Mouse (Mus musculus) fat pad, adult 2 months (tissue): ENCODE data around the gene Sumf1.

Experiments
- DNase-seq: peaks from one replicate; pipeline ENCODE4 v3.0.0-alpha.2; 2011; ENCODE audit warnings: low read depth, low spot score; ENCODE audit errors: extremely low read depth

The Sumf1 gene

DNA sequence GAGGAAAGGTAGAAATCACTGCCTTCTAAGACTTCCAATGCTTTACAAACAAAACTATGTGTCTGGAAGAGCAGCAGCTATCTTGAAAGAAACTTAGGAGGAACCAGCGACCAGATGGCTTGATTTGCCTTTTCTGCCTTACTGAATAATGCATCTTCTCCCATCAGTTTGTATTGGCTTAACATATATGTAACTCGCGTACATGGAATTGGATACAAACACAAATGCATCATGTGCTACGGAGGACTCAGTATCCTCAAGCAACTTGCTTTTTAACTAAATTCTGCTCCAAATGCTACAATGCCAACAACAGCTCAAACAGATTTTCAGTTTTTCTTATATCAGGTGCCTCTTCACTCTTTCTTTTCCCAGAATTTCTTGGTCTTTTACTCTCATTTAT is 36.1 kb downstream of the Sumf1 start:
- DNase-seq = no peak

DNA sequence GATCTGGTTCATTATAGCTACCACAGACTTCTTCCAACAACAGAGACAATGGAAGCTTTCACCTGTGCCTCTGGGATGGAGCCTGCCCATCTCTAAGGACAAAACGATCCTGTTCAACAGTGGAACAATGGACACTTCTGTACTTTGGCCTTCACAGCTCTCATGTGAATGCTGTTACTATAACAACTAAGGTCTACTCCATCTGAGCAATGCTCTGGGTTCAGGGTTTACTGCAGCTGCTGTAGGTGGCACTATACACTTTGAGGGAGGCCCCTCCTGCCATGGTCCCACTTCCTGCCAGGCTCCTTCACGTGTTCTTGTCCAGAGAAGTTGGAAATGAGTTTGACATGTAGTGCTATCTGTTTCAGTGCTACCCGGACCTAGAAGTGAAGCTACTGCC is 36.9 kb downstream of the Sumf1 start:
- DNase-seq = no peak

DNA sequence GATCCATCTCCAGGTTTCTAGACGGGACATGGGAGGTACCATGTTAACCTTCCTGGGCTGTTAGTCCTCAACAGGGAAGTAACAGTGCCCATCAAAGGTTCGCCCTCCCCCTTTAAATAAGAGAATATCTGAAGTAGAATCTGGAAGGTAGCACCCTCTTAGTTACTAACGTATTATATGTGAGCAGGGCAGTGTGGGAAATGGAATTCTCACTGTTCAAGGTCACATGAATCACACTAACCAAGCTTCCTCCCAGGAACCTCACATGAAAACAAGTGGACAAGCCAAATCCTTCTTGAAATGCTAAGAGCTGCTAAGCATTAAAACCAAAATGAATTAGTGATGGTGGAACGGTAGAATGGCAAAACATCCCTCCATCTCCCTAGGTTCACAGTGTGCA is 38.7 kb downstream of the Sumf1 start:
- no peak for DNase-seq

DNA sequence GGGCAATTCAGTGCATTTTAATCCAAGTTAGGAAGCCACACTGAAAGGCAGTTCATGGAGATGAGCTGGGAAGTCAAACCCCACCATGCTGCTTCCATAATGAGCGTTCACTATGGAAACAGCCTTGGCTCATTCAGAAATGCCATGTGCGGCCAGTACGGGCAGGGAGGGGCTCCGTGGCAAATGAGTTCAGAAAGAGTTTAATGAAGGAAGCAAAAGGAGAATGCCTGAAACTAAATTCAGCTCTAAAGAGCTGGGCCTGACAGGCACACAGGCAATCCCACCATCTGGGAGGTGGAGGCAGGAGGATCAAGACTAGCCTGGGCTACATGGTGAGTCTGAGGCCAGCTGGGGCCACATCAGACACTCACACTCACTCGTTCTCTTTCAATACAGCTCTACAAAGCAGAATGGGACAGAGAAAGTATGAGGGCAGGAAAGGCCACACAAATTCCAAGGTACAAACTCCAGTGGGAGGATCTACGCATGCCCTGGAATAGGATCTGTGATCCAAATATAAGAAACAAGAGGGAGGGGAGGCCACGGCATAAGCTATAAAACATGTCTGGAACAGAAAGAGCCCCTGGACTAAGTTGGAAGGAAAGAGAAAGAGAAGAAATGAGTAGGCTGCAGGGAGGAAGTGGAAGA is 39.3 kb downstream of the Sumf1 start:
- DNase-seq = no peak

DNA sequence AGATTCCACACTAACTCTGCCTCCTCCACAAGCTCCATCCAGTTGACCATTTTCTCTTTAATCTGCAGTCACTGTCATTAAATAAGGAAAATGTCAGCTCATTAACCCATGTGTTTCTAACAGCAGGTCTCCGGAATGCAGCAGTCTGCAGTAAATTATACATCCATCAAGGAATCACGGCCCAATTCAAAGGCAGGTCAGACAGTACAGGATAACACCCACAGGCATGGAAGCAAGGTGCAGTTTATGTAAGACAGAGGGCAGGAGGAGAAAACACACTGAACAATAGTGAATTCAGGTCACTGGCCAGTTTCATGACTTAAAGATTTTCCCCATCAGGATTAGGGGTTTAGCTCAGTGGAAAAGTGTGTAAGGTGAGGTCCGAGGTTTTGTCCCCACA is 40.1 kb downstream of the Sumf1 start:
- DNase-seq = no peak

DNA sequence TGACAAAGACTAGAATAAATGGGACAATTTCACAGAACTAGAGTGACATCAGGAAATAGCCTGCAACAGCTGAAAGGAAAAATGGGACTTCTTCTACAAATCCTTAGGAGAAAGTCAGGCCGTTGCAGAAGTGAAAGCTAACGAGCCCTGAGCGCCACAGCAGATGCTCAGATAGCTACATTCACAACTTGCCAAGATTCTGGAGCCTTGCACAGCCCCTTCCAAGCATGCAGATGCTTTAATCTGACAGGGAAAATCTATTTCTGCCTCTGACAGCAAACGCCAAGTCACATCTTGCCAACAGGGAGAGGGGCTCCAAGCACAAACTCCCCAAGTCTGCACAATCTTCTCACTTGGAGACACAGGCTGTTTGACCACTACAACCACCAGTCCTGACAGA is 42.6 kb downstream of the Sumf1 start:
- no peak for DNase-seq

DNA sequence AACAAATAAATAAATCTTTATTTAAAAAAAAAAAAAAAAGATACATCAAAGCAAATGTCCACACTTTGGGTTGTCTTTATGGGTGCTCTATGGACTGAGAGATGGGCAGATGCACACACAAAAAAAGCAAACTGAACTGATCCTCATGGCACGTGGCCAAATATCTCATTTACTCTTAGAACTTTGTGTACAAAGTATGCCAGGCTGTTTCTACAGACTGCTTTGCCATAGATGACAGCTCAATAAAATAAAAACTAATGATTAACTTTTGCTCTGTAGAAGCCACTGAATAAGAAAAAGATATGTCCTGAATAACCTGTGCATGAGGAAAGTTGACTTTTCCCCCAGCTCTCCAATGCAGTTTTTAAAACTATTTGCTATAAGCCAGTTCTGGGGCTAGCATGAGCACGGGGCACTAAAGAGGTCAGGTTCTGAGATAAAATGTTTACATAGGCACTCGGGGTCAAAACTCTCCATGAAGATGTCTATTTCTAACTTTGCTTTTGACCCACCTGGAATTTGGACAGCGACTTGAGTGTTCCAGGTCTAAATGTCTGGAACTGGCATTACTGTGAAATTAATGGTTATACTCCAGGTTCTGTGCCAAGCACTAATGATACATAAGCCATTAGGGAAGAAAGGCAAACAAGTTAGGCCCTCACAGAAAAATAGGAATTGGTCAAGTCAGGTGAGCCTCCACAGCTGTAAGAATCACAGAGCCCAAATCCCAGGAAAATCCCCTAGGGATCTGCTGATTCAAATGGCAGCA is 44.5 kb downstream of the Sumf1 start:
- DNase-seq = peak; percentile 10

DNA sequence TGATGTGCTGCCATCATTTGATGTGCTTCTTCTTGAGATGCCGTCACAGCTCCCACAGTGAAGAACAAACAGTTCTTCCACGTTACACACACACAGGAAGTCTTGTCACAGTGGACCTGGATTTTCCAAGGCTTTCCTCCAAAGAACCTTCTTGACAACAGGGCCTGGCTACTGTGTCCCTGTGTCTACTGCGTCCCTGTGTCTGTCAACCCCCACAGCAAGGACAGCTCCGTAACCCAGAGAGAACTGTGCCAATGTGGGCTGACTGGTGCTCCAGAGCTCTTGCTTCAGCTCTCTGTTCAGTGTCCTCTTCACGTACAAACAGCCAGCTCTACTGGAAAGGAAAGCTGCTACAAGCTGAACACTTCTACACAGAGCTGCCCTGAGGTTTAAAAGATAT is 48.4 kb downstream of the Sumf1 start:
- no peak for DNase-seq

DNA sequence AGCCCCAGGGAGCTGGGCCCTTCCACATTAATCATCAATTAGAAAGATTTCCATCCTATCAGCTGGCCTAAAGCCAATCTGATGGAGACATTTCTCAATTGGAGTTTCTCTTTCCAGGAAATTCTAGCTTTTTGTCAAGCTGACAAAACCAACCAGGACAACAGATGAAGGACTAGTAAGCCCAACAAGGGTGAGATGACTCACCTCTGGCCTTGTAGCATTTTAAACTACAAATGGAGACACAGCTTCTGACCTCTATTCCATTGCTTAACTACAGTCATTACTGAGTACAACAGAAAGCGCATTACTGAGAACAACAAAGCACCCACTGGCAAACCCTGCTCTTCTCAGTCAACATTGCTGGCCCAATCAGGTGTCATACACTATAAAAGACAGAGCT is 49.1 kb downstream of the Sumf1 start:
- DNase-seq = no peak

DNA sequence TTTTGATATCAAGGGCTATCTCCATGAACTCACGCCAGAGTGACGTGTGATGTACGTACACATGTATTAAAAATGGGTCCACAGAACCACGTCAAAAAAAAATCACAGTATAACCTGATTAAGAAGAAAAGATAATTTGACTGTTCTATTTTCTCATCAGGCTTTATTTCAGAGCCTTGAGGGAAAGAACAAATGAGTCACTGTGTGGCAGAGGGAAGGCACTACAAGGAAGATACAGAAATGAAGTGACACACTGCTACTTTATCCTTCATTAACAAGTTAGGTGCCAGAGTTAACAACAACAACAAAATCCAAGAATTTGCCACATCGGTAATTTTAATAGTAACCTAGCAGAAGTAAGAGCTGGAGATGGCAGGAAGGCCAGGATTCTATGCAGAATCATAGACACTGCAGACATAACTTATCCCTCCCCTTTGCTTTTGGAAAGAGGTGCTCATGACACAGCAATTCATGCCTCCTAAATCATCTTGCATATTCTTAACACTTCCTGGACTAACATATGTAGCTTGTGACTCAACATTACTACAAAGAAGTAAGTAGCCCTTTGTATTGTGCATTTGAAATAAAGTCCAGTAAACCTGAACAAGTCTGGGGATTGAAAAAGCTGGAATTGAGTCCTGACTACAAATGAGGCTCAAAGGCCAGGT is 53.0 kb downstream of the Sumf1 start:
- DNase-seq = no peak

DNA sequence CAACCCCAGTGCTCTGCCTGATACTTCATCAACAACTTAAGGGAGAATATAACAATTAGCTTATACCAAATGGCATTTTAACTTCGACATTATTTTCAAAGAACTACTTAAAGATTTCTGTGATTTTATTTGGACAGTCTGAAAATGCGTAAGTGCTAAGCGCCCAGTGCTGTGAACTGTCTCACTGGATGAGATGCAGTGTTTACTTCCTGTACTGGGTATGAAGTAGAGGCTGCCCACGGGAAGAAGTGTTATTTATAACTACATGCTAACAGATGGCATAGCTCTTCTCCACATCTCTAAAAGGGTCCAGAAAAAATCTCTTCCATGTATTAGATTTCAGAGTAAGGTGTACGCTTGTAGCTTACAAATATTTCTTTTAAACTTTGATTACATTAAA is 54.7 kb downstream of the Sumf1 start:
- DNase-seq = no peak

DNA sequence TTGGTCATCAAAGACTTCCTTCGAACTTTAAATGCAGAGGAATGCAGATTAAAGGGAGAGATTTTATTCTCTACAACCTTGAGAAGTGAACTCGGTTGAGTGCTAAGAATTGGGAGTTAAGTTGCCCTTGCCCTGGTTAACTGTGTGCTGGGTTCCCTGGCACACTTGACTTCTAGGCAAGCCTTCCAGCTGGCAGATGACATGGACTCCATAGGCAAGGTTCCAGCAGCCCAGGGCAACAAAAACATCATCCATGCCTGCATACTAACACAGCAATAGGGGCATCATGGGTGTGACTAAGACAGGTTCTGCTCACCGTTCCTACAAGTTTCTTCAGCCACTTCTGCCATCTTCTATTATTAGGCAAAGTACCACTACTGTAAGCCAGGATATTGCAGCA is 58.8 kb downstream of the Sumf1 start:
- peak; percentile 13 for DNase-seq

DNA sequence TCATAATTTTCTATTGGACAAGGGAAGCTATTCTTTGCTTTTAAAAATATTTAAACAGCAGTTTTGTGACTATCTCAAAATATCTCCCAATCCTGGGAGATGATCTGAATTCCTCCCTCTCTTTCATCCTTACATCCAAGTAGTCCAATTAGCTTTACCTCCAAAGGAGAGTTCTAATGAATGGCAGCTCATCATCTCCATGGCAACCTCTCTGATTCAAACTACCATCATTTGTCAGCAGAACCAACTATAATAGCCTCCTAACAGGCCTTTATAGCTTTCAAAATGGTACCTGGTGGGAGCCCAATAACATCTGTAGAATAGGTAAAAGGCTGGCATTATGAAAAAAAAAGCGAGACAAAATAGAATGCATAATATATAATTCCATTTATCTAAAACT is 59.9 kb downstream of the Sumf1 start:
- DNase-seq = no peak

DNA sequence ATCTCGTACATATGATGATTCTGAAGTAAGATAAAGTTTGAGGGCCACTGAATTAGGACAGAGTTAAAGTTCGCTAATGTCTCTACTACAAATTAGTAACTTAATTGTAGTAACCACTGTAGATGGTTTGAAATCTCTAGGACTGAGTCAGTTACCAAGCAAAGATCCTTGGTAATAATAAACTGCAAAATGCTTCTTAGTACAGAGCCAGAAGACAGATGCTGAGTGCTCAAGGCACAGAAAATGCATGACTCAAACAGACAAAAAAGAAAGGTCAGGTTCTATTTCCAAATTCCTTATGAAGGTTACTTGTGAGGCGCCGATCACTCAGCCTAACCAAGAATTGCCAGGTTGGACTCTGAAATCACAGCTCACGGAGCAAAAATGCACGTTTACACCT is 67.5 kb downstream of the Sumf1 start:
- DNase-seq = no peak

DNA sequence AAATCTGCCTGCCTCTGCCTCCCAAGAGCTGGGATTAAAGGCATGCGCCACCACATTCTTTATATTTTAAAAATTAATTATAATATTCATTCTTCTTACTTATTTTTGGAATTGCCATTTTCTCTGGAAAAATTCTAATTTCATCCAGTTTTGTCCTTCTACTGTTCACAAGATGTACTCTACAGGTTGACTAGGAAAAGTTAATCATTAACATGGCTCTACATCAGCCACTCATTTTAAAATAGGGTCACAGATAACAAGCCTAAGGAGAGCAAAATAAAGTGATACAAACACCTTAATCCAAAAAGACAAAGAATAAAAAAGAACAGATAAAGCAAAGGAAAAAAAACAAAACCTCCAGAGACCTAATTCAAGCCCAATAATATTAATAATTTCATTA is 70.4 kb downstream of the Sumf1 start:
- DNase-seq = no peak

DNA sequence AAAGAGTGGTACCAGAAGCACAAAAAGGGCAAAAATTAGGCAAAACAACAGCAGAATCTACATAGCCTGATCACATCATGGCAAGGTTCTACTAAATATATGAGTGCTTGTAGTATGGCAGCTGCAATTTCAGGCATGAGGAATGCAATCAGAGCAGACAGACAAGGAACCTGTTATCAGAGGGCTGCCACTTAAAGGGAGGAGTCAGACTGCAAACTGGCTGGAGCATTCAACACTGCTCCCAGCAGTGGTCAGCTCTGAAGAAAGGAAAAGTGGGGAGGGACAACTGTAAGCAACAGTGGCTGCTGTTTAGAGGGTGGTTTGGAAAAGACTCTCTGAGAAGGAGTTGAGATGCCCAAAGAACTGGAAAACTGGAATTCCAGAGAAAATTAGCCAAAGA is 73.7 kb downstream of the Sumf1 start:
- DNase-seq = no peak

DNA sequence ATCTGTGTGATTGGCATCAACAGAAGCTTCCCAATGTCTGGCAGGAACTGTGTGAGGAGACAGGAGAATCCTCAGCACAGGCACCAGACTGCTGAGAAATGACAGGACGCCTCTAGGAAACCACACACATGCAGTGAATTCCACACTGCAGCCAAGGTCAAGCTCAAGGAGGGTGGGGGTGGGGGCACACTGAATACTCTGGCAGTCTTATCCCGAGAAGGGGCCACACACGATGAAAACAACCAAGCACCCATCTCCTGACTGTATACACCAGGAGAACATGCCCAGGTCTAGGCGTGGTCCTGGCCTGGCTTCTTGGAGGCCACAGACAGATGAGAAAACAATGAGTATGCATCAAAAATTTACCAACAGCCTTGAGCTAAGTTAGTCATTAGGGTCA is 75.0 kb downstream of the Sumf1 start:
- DNase-seq = no peak

DNA sequence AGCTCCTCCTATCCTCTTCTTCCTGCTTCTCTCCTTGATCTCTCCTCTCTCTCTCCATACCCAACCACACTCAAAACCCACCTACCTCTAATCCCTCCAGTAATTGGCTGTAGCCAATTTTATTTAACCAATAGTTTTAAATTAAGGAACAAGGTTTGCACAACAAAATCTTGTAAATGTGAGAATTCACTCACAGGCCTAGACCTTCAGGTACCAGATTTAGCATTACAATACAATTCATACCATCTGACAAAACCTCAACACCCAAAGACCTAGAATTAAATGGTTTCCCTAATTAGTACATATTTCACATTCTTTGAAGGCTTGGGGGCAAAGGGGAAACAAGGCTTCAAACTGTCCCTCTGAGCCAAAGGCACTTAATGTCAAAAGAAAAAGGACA is 78.0 kb downstream of the Sumf1 start:
- DNase-seq = no peak

DNA sequence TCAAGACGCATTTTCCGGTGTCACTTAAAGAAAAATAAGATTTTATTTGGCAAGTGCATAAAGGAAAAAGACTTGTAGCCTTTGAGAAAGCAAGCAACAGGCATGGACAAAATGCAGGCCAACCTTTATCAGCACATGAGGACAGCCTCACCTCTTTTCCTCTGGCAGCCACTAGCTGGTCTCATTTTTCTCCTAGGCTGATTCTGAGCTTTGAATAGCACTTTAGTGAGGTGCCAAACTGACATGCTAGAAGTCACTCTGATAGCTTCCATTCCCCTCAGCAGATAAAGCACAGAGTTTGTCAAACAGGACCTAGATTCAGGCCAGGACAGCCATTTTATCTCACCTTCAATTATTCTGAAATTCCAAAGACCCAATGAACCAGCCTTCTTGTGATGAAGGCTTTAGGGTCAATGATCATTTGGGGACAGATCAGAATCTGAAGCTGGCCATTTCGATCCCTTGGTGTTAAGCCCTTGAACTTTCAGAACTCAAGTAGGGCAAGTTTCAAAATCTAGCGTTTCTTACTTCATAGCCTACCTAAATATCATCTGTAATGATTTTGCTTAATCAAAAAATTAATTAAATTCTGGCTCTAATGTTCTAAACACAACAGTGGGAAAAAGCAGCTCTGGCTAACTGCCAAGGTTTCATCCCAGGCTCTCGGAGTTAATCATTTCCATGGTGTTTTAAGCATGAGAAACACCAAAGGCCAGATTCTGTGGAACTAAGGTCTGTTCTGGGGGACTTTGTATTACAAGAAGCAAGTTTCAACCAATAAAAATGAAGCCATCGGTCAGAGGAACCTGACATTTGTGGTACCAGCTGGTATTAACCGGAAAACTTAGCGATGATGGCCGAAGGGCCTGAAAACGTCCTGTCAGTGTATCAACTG is 83.2 kb downstream of the Sumf1 start:
- no peak for DNase-seq

DNA sequence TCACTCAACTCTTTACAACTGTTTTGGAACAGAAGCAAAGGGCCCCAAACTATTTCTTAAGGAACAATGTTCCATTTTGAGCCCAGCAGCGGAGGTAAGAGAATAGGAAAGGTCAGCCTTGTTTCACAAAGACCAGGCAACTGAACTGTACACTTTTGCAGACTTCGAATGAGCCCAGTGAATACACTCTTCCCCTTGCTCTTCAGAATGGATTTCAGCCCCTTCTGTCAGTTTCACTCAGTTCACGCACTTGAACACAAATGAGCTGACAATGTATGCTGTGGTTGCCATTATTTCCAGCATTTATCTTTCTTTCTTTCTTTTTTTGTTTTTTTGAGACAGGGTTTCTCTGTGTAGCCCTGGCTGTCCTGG is 86.5 kb downstream of the Sumf1 start:
- no peak for DNase-seq

DNA sequence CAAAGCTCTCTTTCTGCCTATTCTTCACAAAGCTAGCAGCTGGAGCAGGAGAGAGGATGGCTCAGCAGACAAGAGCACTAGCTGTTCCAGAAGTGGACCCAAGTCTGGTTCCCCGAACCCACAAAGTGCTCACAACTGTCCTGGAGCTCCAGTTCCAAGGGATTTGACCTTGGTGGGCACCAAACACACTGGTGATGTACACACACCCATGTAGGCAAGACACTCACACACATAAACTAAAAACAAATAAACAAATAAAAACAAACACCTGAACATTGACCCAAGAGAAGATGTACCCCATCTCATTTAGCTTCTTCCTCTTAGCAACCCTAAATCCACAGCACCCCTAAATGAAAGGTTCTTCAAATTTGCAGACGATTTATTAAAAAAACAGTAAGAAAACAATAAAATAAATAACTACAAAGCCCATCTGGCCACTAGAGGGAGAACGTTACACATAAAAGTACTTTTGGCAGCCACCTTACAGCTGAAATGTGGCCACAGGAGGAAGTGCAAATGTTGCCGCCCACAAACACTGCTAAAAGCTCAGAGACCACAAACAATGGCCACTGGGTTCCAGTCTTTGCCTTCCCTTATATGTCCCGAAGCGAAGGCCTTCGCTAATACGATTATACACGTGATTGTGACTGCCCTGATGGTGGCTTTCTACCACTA is 87.1 kb downstream of the Sumf1 start:
- no peak for DNase-seq
